Mouse (Mus musculus): ENCODE results near the gene Col13a1.
A peak's percentile ranks its signal among the peaks of the same experiment; 100 is the strongest.

Col13a1 gene

DNA sequence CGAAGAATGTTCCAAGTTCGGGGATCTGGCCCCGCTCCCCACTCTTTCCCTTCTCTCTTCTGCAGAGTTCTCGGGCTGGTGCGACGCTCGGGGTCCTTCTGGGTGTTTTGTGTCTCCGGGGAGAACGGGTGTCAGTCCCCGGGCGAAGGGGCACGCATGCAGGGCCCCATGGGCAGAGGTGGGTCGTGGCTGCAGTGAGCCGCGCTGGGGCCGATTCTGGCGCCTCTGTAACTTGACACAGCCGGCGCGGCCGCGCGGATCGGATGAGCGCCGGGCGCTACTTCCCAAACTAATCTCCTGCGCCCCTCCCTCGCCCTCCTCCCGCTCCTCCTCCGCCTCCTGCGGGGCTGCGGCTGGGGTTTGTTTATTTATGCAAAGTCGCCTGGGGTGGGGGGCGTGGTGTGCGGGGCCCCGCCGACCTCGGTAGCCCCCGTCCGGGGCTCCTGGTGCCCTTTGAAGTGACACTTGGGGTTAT, at the start of gene Col13a1:
TSS of gene Col13a1 (minus strand) at position 243 of the 475 bp plus-strand sequence.
- no peak for DNase-seq (ENCODE audit: low spot score)

DNA sequence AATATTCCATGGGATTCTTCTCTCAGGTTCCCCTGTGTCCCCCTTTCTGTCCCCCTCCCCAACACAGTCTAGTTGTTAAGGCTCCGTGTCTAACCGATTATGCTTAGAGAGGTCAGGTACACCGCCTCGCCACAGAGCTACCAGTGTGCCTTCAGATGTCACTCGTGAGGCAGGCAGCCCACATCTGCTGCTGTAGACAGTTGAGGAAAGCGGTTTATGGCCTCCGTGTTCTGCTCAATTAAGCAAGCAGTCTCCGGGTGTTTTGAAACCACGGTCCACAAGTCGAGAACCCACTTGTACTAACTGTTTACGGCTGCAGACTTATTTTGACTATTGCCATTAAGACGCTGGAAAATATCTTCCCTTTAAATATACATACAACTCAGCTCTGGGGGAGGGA, 48.8 kb upstream of the Col13a1 start:
- no peak for DNase-seq (ENCODE audit: low spot score)

GRCm38 (mm10) chr10:62023821-62024551, 45.1 kb upstream of the Col13a1 start:
- DNase-seq (ENCODE audit: low spot score), result no peak

DNA sequence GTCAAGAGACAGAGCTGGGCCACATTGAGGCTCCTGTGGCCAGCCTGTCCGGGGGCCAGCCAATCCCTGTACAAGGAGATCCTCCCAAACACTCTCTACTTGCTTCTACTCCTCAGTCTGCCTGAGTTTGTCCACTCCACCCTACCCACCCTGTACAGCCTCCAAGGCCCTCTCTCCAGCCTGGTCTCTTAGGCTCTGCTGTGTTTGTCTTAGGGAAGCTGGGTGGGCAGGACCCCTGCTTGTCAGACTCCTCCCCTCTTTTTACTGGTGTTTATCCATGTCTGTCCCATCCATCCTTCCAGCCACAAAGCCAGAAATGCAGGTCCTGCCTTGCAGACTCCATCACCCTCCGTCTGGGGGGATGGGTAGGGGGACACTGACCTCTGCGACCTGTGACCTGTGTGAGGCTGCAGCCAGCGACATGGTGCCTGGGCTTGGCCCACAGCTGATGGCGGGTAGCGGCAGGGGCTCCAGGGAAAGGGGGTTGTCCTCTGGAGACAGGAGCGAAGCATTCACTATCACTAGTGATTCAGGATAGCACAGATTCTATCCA, 41.2 kb upstream of the Col13a1 start:
- DNase-seq (ENCODE audit: low spot score), result no peak

GRCm38 (mm10) chr10:62019386-62020067, 40.6 kb upstream of the Col13a1 start:
- peak; percentile 16 for DNase-seq (ENCODE audit: low spot score)

GRCm38 (mm10) chr10:62016947-62017346, 38.0 kb upstream of the Col13a1 start:
- no peak for DNase-seq (ENCODE audit: low spot score)

- DNase-seq (ENCODE audit: low spot score), result no peak
These were observed 34.3 kb upstream of the Col13a1 start for GRCm38 (mm10) chr10:62013190-62013589.

GRCm38 (mm10) chr10:62012371-62012770, 33.5 kb upstream of the Col13a1 start:
- DNase-seq (ENCODE audit: low spot score), result no peak

GRCm38 (mm10) chr10:62009981-62010500, 31.1 kb upstream of the Col13a1 start:
- DNase-seq (ENCODE audit: low spot score), result no peak

GRCm38 (mm10) chr10:62007958-62008357, 29.1 kb upstream of the Col13a1 start:
- DNase-seq (ENCODE audit: low spot score), result no peak

GRCm38 (mm10) chr10:62006371-62006770, 27.5 kb upstream of the Col13a1 start:
- DNase-seq (ENCODE audit: low spot score), result no peak

- no peak for DNase-seq (ENCODE audit: low spot score)
These were observed 21.3 kb upstream of the Col13a1 start for GRCm38 (mm10) chr10:62000216-62000615.

- DNase-seq (ENCODE audit: low spot score), result no peak
These were observed 20.9 kb upstream of the Col13a1 start for GRCm38 (mm10) chr10:61999766-62000165.

DNA sequence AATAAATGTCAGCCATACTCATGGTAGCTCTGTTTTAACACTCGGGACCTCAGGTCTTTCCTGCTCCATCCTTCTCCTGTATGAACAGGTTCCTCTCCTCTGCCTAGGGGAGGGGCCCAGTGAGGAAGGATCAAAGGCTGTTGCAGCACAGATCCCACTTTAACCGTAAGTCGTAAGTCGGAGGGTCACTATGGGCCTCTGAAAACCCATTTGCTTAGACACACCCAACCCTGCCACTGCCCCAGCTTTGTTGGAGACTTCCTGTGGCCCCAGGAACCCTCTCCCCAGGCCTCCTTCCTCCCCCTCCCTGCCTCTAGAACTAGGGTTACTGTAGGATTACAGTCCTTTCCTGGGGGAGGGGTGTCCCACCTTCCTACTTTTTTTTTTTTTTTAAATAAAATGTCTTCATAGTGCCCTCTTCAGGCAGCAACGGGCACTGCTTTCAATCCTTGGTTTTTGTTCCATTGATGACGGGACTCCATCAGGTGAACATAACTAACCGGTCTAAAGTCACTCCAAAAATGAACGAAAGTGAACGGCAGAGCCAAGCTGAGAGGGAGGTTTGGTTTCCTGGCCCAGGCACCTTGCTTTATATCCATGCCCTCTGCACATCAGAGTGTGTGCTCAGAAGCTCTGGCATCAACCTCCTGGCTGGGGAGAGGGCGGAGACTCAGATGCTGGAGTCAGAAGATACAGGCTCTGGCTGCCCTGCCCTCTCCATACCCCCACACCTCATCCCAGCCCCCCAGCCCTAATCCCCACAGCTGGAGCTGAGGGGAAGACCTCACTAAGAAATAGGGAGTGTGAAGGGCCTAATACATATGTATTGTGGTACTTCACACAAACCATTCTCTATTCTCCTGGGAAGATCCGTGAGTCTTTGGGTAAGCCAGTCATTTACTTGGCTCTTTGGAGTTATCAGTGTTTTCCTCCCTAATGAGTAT, 12.8 kb upstream of the Col13a1 start:
- no peak for DNase-seq (ENCODE audit: low spot score)

DNA sequence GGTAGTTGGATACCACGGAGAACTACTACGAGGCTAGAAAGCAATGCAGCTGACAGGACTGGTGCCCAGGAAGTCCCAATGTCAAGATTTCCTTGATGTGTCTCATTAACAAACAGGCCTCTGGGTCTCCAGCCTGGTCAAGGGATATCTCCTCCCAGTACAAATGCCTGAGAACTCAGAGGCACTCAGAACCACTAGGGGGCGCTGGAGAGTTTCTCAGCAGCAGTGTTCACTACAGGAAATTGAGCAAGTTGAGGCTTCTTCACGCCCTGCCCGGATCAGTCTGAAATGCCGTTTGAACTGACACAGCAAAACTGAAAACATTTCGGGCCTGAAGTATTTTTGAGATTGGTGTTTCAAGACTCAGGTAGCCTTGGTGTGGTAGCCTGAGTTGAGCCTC, 1.5 kb upstream of the Col13a1 start:
- DNase-seq (ENCODE audit: low spot score), result peak; percentile 59

DNA sequence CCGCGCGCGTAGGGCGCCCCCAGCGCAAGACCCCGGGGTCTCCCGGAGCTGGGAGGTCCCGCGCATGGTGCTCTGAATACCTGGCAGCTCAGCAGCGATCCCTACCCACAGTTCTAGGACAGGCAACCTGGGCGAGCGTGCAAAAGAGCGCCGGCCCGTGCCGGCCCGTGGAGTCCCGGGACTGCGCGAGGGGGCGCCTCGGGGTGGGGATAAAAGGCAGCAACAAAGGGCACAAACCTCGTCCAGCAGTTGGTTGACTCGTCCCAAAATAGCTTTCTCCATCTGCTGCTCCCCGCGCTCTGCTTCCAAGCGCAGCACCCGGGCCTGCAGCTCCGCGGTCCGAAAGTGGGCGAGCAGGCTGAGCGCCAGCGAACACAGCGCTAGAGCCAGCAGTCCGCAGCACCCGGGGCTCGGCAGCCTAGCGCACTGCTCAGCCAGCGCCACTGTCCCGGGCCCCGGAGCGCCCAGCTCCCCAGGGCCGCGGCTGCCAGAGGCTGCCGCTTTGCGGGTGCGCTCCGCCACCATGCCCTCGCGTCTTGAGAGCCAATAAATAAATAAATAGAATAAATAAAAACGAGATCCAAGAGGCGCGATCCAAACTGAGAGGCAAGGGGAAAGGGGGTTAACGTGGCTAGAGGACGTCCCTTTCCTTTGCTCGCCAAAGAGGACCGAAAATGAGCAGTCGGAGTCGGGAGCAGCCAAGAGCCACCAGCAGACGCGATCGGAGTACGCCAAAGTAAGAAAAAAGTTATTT, 619 bp downstream of the Col13a1 start:
- DNase-seq (ENCODE audit: low spot score), result no peak

- DNase-seq (ENCODE audit: low spot score), result no peak
These were observed 1.4 kb downstream of the Col13a1 start for GRCm38 (mm10) chr10:61977392-61978096.

- peak; percentile 24 for DNase-seq (ENCODE audit: low spot score)
These were observed 1.9 kb downstream of the Col13a1 start for GRCm38 (mm10) chr10:61976987-61977386.

DNA sequence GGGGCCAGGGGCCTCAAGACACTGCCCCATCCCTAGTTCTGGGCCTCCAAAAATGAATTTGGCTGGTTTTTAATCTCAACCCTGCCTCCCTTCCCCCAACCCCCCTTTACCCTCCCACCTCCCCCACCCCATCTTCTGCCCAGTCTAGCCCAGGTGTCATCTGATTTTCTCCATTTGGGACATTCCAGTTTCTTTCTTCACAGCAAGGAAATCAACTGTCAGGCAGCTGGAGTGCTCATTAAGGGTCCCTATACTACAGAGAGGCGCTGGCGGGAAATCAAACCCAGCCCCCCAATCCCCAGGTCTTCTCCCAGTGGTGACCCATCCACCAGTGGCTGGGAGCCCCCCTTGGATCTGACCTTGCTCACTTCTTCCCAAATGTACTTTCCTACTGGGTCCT, 4.3 kb downstream of the Col13a1 start:
- DNase-seq (ENCODE audit: low spot score), result no peak

DNA sequence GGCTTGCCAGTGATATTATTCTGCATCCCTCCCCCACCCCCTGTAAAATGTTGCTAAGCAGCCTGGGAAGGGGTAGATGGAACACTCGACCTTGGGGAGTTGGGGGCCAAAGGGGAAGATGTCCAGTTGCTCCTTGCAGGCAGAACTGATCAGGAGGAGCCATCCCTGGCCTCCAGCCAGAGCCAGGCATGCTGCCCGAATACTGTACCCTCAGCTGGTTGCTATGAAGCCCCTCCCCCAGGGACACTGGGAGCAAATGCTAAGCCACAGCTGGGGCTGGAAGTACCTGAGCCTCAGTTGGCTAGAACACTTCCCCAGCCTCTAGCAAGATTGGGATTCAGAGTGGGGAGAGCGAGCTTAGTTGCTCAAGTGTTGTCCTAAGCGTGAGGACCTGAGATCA, 6.9 kb downstream of the Col13a1 start:
- peak; percentile 59 for DNase-seq (ENCODE audit: low spot score)

All from MN1 (cell line).